Mouse (Mus musculus): ENCODE results near the gene Arrdc5.

DNA sequence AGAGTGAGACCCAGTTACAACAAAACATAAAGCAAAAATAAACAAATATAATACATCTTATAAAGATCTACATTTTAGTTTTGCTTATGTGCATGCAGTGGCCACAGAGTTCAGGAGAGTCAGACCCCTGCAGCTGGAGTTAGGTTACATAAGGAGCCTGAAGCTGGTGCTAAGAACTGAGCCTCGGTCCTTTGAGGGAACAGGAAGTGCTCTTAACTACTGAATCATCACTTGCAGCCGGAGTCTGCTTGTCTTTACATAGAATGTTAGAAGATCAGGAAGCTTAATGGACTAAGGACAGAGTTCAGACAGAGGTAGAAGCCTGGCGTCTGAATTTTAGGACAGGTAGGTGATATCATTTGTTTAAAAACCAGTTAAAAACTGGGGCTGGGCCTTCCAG lies 11.2 kb downstream of the Arrdc5 start:
- TF ChIP-seq CTCF (IDR thresholded peaks at IDR 0.05; ENCODE audit: low read depth) (no peak), EP300 (IDR thresholded peaks at IDR 0.05; ENCODE audit: low read depth) (no peak)
